Mouse (Mus musculus) G1E (cell line): ENCODE data around the gene Gm10972.
"Not testable (repeated sequence)": the region's sequence is repeated elsewhere in the genome, so short reads cannot be mapped to it uniquely, and the experiment has no call there.

ENCODE experiments used
- CTCF ChIP-seq: IDR thresholded peaks from 2 replicates; pipeline ENCODE4 v1.5.1; 2012; ENCODE audit warnings: low read depth, low read length, inconsistent platforms, mixed read lengths
- GATA1 ChIP-seq: IDR thresholded peaks from 2 replicates; pipeline ENCODE4 v1.6.1; 2012; ENCODE audit warnings: borderline replicate concordance, low read length, inconsistent platforms, mixed read lengths
- GATA2 ChIP-seq: IDR thresholded peaks from 2 replicates; pipeline ENCODE4 v1.6.1; 2012; ENCODE audit warnings: low read depth, low read length, inconsistent platforms, borderline replicate concordance
- POLR2AphosphoS5 ChIP-seq: IDR thresholded peaks from 2 replicates; pipeline ENCODE4 v1.6.1; 2012; ENCODE audit warnings: low read depth, low read length, inconsistent platforms; ENCODE audit not compliant: insufficient replicate concordance
- TAL1 ChIP-seq: conservative IDR thresholded peaks from 2 replicates; pipeline ENCODE4 v1.6.1; 2012; ENCODE audit warnings: low read depth, low read length, inconsistent platforms, mixed read lengths

GRCm38 (mm10) chr3:94680032-94680431 is 37.1 kb downstream of the Gm10972 start:
- TF ChIP-seq CTCF, GATA1, TAL1, POLR2AphosphoS5, GATA2: not testable (repeated sequence)
